Mouse (Mus musculus): Measurements from ENCODE around the gene Ahdc1.

- TF ChIP-seq CTCF (IDR thresholded peaks at IDR 0.05; ENCODE audit: low read depth, low read length): no peak
- TF ChIP-seq POLR2AphosphoS5 (IDR thresholded peaks at IDR 0.05; ENCODE audit: insufficient replicate concordance, low read depth, low read length): no peak
- TF ChIP-seq GATA1 (IDR thresholded peaks at IDR 0.05; ENCODE audit: borderline replicate concordance, low read length): no peak
Measured at GRCm38 (mm10) chr4:133037293-133037692, 26.2 kb downstream of the Ahdc1 start.

Measured in G1E (cell line).